Mouse (Mus musculus): ENCODE data around the gene Arsa. TPM values are rescaled to one million over a fixed set of nuclear protein-coding genes. Genes with fewer than 3 reads are reported as not detected.

The Arsa gene
- polyA plus RNA-seq, 1 experiment: 42.5 TPM

DNA sequence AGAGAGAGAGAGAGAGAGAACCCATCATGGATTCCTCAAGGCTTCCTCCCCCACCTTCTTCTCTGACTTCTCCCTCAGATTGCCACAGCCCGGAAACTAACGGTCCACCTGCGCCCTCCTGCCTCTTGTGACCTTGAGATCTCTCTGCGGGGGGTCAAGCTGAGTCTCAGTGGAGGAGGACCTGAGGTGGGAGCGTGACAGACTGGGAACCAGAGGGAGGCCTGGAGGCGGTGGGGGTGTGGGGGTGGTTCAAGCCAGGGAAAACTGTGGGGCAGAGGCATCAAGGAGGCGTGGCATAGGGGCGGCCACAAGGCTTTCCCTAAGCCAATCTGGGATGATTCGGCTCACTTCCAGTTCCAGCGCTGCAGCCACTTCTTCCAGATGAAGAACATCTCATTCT is 16.9 kb downstream of the Arsa start:
- no peak overlapping the region for H3K4me3 ChIP-seq (ENCODE audit: insufficient read depth, low read length)
- TF ChIP-seq CTCF (IDR thresholded peaks at IDR 0.05; ENCODE audit: borderline replicate concordance, insufficient read depth, low read length): no peak
- TF ChIP-seq POLR2A (IDR thresholded peaks at IDR 0.05; ENCODE audit: low read depth, low read length): no peak
- no peak overlapping the region for H3K27ac ChIP-seq (ENCODE audit: insufficient read depth, low read length)
- H3K4me1 ChIP-seq (ENCODE audit: control insufficient read depth, insufficient read depth, low read length): no peaks in the 10 kb centered on the region

GRCm38 (mm10) chr15:89459821-89460220 is 17.4 kb downstream of the Arsa start:
- Histone ChIP-seq H3K4me3 (ENCODE audit: insufficient read depth, low read length) (no peak overlapping the region), H3K4me1 (ENCODE audit: control insufficient read depth, insufficient read depth, low read length) (no peaks in the 10 kb centered on the region), H3K27ac (ENCODE audit: insufficient read depth, low read length) (no peak overlapping the region)
- TF ChIP-seq CTCF (IDR thresholded peaks at IDR 0.05; ENCODE audit: borderline replicate concordance, insufficient read depth, low read length) (no peak), POLR2A (IDR thresholded peaks at IDR 0.05; ENCODE audit: low read depth, low read length) (no peak)

DNA sequence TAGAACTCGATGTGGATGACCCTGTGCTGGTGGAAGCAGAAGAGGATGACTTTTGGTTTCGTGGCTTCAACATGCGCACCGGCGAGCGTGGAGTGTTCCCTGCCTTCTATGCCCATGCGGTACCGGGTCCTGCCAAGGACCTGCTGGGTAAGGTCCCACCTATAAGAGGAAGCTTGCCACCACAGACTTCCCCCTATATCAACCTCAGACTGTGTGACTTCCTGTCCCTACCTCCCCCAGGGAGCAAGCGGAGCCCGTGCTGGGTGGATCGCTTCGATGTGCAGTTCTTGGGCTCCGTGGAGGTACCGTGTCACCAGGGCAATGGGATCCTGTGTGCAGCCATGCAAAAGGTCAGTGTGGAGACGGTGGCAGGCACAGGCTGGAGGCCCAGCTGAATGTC is 18.3 kb downstream of the Arsa start:
- no peaks in the 10 kb centered on the region for H3K4me1 ChIP-seq (ENCODE audit: control insufficient read depth, insufficient read depth, low read length)
- no peak overlapping the region for H3K4me3 ChIP-seq (ENCODE audit: insufficient read depth, low read length)
- TF ChIP-seq CTCF (IDR thresholded peaks at IDR 0.05; ENCODE audit: borderline replicate concordance, insufficient read depth, low read length) (no peak), POLR2A (IDR thresholded peaks at IDR 0.05; ENCODE audit: low read depth, low read length) (no peak)
- H3K27ac ChIP-seq (ENCODE audit: insufficient read depth, low read length): no peak overlapping the region

DNA sequence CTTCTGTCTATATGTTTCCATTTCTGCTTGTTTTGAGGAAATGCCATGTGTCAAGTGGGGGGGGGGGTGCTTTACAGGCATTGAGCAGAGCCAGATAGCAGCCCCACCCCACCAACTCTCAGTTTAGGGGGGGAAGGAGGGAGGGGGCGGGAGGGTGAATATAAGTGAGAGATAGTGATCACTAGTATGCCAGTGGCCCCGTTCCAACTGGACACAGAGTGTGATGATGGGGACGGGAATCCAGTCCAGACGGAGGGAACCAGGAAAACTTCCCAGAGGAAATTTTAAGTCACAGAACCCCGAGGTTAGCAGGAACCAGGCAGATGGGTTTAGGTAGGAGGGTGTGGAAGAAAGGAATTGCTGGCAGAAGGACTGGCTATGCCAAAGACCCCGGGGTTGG is 21.6 kb downstream of the Arsa start:
- TF ChIP-seq CTCF (IDR thresholded peaks at IDR 0.05; ENCODE audit: borderline replicate concordance, insufficient read depth, low read length): no peak
- no peak for TF ChIP-seq POLR2A (IDR thresholded peaks at IDR 0.05; ENCODE audit: low read depth, low read length)
- H3K4me1 ChIP-seq (ENCODE audit: control insufficient read depth, insufficient read depth, low read length): no peaks in the 10 kb centered on the region
- no peak overlapping the region for H3K4me3 ChIP-seq (ENCODE audit: insufficient read depth, low read length)
- H3K27ac ChIP-seq (ENCODE audit: insufficient read depth, low read length): no peak overlapping the region

GRCm38 (mm10) chr15:89454857-89455256 is 22.4 kb downstream of the Arsa start:
- Histone ChIP-seq H3K27ac (ENCODE audit: insufficient read depth, low read length) (no peak overlapping the region), H3K4me1 (ENCODE audit: control insufficient read depth, insufficient read depth, low read length) (no peaks in the 10 kb centered on the region), H3K4me3 (ENCODE audit: insufficient read depth, low read length) (no peak overlapping the region)
- TF ChIP-seq POLR2A (IDR thresholded peaks at IDR 0.05; ENCODE audit: low read depth, low read length) (no peak), CTCF (IDR thresholded peaks at IDR 0.05; ENCODE audit: borderline replicate concordance, insufficient read depth, low read length) (no peak)

DNA sequence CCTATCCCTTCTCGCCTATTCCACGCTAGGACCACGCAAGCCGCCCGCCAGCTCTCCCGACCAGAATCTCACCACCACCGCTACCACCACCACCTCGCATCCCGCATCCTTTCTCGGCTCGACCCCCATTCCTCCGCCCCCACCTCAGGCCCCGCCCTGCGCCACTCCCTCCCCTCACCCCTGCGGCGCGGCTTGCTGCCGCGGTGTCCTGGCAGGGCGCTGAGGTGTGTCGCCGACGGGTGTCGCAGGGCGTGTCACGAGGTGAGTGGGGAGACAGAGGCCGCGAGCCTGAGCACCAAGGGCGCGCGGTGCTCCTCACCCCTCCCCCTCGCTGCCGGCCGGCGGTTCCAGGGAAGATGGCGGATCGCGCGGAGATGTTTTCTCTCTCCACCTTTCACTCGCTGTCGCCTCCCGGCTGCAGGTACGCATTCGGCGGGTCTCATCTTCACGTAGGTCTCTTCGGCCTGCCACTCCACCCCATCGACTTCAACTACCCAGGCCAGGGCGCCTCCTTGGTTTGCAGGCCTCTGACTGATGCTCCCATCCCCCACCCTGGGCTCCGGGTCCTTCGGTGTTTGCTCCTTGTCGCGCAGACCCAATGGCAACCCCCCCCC is 23.3 kb downstream of the Arsa start, which contains the start of gene Mapk8ip2:
Mapk8ip2 (plus strand) TSS at position 49 of the 614 bp plus-strand sequence.
- H3K4me3 ChIP-seq (ENCODE audit: insufficient read depth, low read length): peak within 1 kb of the TSS; percentile 22; the same call in 1 of the 2 replicates
- H3K4me1 ChIP-seq (ENCODE audit: control insufficient read depth, insufficient read depth, low read length): no peaks in the 10 kb centered on the region
- TF ChIP-seq POLR2A (IDR thresholded peaks at IDR 0.05; ENCODE audit: low read depth, low read length) (no peak), CTCF (IDR thresholded peaks at IDR 0.05; ENCODE audit: borderline replicate concordance, insufficient read depth, low read length) (no peak)
- H3K27ac ChIP-seq (ENCODE audit: insufficient read depth, low read length): no peak within 1 kb of the TSS

DNA sequence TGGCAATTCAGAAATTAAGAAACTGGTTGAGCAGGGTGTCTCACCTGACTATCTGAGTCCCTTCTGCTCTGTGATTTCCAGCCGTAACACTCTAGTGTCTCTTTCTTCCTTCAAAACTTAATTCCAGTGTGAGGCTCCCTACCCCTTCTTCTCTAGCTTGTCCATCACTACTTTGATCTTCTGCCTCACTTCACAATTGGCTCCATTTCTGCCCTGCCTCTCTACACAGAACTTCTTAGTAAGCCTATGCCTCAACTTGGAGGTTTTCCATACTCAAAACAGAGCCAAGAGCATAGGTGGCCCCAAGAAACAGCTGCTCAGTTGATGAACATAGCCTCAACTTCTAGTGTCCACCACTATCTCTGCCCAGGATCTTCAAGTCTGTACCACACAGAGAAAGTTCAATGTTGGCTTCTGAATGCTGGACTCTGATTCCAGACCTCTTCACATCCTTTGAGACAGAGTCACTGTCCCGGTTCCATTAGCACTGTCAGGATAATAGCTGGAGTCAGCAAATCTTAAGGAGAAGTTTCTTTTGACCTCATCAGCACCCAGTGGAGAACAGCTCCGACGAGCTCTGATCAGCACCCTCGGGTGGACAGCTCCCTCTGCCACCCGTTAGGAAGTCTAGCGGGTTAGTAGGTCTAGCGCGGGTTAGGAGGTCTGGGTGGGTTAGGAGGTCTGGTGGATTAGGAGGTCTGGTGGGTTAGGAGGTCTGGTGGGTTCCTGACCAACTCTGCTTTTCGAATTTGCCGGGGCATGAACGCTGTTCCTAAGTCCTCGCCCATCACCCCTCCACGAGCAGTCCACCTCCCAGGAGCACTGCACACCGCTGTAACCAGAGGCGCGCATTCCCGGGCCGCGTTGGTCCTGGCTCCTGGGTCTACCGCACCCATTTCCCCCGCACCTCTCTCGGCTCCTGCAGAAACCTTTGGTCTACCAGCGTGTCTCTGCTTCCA is 24.0 kb downstream of the Arsa start:
- Histone ChIP-seq H3K4me1 (ENCODE audit: control insufficient read depth, insufficient read depth, low read length) (no peaks in the 10 kb centered on the region), H3K27ac (ENCODE audit: insufficient read depth, low read length) (no peak overlapping the region), H3K4me3 (ENCODE audit: insufficient read depth, low read length) (no peak overlapping the region)
- TF ChIP-seq CTCF (IDR thresholded peaks at IDR 0.05; ENCODE audit: borderline replicate concordance, insufficient read depth, low read length) (no peak), POLR2A (IDR thresholded peaks at IDR 0.05; ENCODE audit: low read depth, low read length) (no peak)

- Histone ChIP-seq H3K27ac (ENCODE audit: insufficient read depth, low read length) (no peak overlapping the region), H3K4me3 (ENCODE audit: insufficient read depth, low read length) (no peak overlapping the region), H3K4me1 (ENCODE audit: control insufficient read depth, insufficient read depth, low read length) (no peaks in the 10 kb centered on the region)
- TF ChIP-seq CTCF (IDR thresholded peaks at IDR 0.05; ENCODE audit: borderline replicate concordance, insufficient read depth, low read length): no peak
- no peak for TF ChIP-seq POLR2A (IDR thresholded peaks at IDR 0.05; ENCODE audit: low read depth, low read length)
Measured at GRCm38 (mm10) chr15:89442486-89443070, 34.6 kb downstream of the Arsa start.

DNA sequence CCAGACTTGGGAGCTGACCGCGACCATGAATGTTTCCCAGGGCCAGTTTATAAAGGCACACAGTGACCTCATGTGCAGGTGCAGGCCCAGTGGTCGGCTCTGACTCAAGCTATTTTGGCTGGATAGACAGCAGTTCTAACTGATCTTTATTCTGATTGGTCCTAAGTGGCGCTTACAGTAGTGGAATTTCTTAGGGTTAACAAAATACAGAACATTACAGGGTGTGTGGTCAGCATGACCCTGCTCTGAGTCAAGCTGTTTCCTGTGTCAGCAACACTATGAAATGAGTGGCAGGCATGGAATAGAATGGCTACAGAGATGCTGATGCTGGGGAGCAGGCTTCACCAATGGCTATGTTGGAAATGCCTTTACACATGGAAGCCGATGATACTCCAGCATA is 41.3 kb downstream of the Arsa start:
- TF ChIP-seq CTCF (IDR thresholded peaks at IDR 0.05; ENCODE audit: borderline replicate concordance, insufficient read depth, low read length) (no peak), POLR2A (IDR thresholded peaks at IDR 0.05; ENCODE audit: low read depth, low read length) (no peak)
- H3K4me3 ChIP-seq (ENCODE audit: insufficient read depth, low read length): no peak overlapping the region
- no peak overlapping the region for H3K27ac ChIP-seq (ENCODE audit: insufficient read depth, low read length)
- no peaks in the 10 kb centered on the region for H3K4me1 ChIP-seq (ENCODE audit: control insufficient read depth, insufficient read depth, low read length)

Data from embryonic fibroblast, embryonic 13.5 days (primary cell).